Mouse (Mus musculus) testis, adult 2 months (tissue): Measurements from ENCODE around the gene Nsun4. TPM values are rescaled to one million over a fixed set of nuclear protein-coding genes. Genes with fewer than 3 reads are reported as not detected.

Experiments
- H3K27ac ChIP-seq: fragments of 200-500 bp; 2 replicates; pipeline ENCODE4 v1.5.1; 2012; ENCODE audit warnings: low read depth, low read length; ENCODE audit not compliant: control insufficient read depth, insufficient read depth
- H3K27me3 ChIP-seq: fragments of 200-500 bp; 2 replicates; pipeline ENCODE4 v1.6.1; 2012; ENCODE audit warnings: mild to moderate bottlenecking, low read length, moderate library complexity; ENCODE audit not compliant: control insufficient read depth, insufficient read depth
- H3K36me3 ChIP-seq: fragments of 200-500 bp; 2 replicates; pipeline ENCODE4 v1.6.1; 2012; ENCODE audit warnings: mild to moderate bottlenecking, low read length; ENCODE audit not compliant: control insufficient read depth, insufficient read depth
- H3K4me1 ChIP-seq: fragments of 200-500 bp; 2 replicates; pipeline ENCODE4 v1.6.1; 2012; ENCODE audit warnings: low read length; ENCODE audit not compliant: control insufficient read depth, insufficient read depth
- H3K4me3 ChIP-seq: fragments of 200-500 bp; 2 replicates; pipeline ENCODE4 v1.5.1; 2012; ENCODE audit warnings: low read depth, mild to moderate bottlenecking, low read length, moderate library complexity, mixed read lengths; ENCODE audit not compliant: control insufficient read depth
- CTCF ChIP-seq: fragments of 200-500 bp; IDR thresholded peaks from 2 replicates; pipeline ENCODE4 v1.5.1; 2012; ENCODE audit warnings: low read depth, mild to moderate bottlenecking, inconsistent platforms, low read length, moderate library complexity; ENCODE audit not compliant: control insufficient read depth, insufficient read depth, insufficient replicate concordance
- POLR2A ChIP-seq: fragments of 200-500 bp; IDR thresholded peaks from 2 replicates; pipeline ENCODE4 v1.6.1; 2012; ENCODE audit warnings: low read depth, mild to moderate bottlenecking, inconsistent platforms, low read length, moderate library complexity; ENCODE audit not compliant: control insufficient read depth
- polyA plus RNA-seq: library from polyadenylated mRNA; depleted of rRNA; stranded (reverse); fragments of >200 nt; gene quantifications from 2 replicates; pipeline ENCODE4 v1.2.3, GENCODE M21; 2012

The Nsun4 gene
- polyA plus RNA-seq, 1 experiment = 263 TPM

- Histone ChIP-seq H3K4me1 (no peaks in the 10 kb centered on the region), H3K27me3 (no peaks in the 10 kb centered on the region), H3K27ac (no peak overlapping the region), H3K36me3 (no peaks in the 10 kb centered on the region), H3K4me3 (no peak overlapping the region)
- TF ChIP-seq POLR2A (no peak), CTCF (no peak)
These were observed 11.5 kb downstream of the Nsun4 start for GRCm38 (mm10) chr4:116042186-116042585.

- Histone ChIP-seq H3K36me3 (no peaks in the 10 kb centered on the region), H3K4me1 (no peaks in the 10 kb centered on the region), H3K4me3 (no peak overlapping the region), H3K27ac (no peak overlapping the region), H3K27me3 (no peaks in the 10 kb centered on the region)
- no peak for TF ChIP-seq POLR2A
- TF ChIP-seq CTCF = no peak
These were observed 13.2 kb downstream of the Nsun4 start for GRCm38 (mm10) chr4:116040466-116040865.

GRCm38 (mm10) chr4:116033374-116033773 is 20.3 kb downstream of the Nsun4 start:
- Histone ChIP-seq H3K27me3 (no peaks in the 10 kb centered on the region), H3K4me1 (no peaks in the 10 kb centered on the region; the same call in 1 of the 2 replicates), H3K27ac (no peak overlapping the region), H3K4me3 (no peak overlapping the region), H3K36me3 (no peaks in the 10 kb centered on the region)
- TF ChIP-seq CTCF (no peak), POLR2A (no peak)

- TF ChIP-seq POLR2A (no peak), CTCF (no peak)
- Histone ChIP-seq H3K4me3 (no peak overlapping the region), H3K36me3 (no peaks in the 10 kb centered on the region), H3K4me1 (no peaks in the 10 kb centered on the region; the same call in 1 of the 2 replicates), H3K27ac (no peak overlapping the region), H3K27me3 (no peaks in the 10 kb centered on the region)
These were observed 20.8 kb downstream of the Nsun4 start for GRCm38 (mm10) chr4:116032906-116033305.

- H3K27me3 ChIP-seq = no peaks in the 10 kb centered on the region
- no peak for TF ChIP-seq POLR2A
- TF ChIP-seq CTCF = no peak
These were observed 35.6 kb downstream of the Nsun4 start, which contains the start of gene Faah for GRCm38 (mm10) chr4:116017902-116018746. Faah (minus strand) TSS chr4:116017926.

GRCm38 (mm10) chr4:116017300-116017901 is 36.3 kb downstream of the Nsun4 start:
- Histone ChIP-seq H3K36me3 (no peaks in the 10 kb centered on the region), H3K4me3 (peak overlapping the region; percentile 93), H3K27me3 (no peaks in the 10 kb centered on the region), H3K27ac (peak overlapping the region; percentile 92), H3K4me1 (peaks cover 10% of the 10 kb centered on the region)
- TF ChIP-seq POLR2A = peak; percentile 82
- no peak for TF ChIP-seq CTCF

More at GRCm38 (mm10) chr4:116017902-116018746, 35.6 kb downstream of the Nsun4 start, which contains the start of gene Faah:
- H3K36me3 ChIP-seq = no peaks in the 10 kb centered on the region
- peak within 1 kb of the TSS; percentile 92 for H3K27ac ChIP-seq
- peaks cover 10% of the 10 kb centered on the region for H3K4me1 ChIP-seq
- peak within 1 kb of the TSS; percentile 93 for H3K4me3 ChIP-seq

- Histone ChIP-seq H3K27me3 (no peaks in the 10 kb centered on the region), H3K27ac (peak overlapping the region; percentile 92; the same call in 1 of the 2 replicates), H3K4me1 (peaks cover 10% of the 10 kb centered on the region), H3K36me3 (no peaks in the 10 kb centered on the region), H3K4me3 (peak overlapping the region; percentile 93)
- TF ChIP-seq POLR2A (no peak), CTCF (no peak)
These were observed 36.8 kb downstream of the Nsun4 start for GRCm38 (mm10) chr4:116016862-116017299.
